Mouse (Mus musculus): ENCODE data around the gene Gm9903. TPM values are rescaled to one million over a fixed set of nuclear protein-coding genes. Genes with fewer than 3 reads are reported as not detected.

The Gm9903 gene
- polyA plus RNA-seq (2012; rRNA removed) = 0.61 and 0.72 TPM in 2 replicates

DNA sequence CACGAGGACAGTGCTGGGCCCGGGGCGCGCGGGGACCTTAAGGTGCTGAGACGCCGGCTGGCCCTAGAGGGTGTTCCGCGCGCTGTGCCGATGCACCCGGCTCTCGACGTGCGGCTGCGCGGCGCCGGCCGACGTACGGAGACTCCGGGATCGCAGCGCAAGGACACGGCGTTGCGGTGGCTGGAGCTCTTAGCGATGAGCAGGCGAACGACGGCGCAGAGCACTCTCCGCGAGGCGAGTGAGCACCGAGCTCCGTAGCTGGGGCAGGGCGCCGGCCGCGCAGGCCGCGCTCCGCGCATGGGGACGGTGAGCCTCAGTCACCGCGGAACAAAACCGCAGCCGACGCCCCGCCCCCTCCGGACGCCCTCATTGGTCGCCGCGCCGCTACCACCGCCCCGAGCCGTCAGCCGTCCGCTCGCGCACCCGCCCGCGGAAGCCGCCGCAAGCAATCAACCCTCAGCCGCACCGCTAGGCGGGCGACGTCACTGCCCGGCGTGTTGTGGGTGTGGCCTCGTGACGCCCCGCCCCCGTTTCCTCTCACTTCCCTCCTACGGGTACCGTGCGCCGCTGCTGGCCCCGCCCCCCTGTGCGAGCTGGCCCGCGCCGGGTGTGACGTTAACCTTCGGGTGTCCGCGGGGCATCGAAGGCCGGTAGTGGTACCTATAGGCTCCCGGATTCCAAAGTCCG lies at the start of gene Gm9903, which contains the start of gene Fam53a:
TSS of gene Gm9903 (plus strand) at position 625 of the 687 bp plus-strand sequence.
TSS of gene Fam53a (minus strand) at position 335 of the 687 bp plus-strand sequence.
- DNase-seq (ENCODE audit: extremely low spot score in 1 of 2, low spot score in 1 of 2) = peak; percentile 98 to 100

DNA sequence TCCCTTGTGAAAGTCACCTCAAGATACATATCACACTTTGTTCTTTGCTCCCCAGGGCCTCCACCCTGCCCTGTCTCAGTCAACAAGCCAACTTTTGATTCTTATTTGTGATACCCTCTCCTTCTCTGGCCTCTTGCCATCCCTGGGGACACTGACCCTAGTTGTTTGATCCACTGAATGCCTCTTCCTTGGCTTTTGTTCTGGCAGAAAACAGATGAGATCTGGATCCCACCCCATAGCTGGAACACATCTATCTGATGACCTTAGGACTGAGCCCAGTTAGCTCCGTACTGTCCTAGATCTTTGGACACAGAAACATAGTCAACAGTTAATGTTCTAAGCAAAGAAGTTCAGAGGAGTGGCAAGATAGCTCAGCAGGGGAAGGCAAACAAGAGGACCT lies 49.4 kb upstream of the Gm9903 start:
- no peak for DNase-seq (ENCODE audit: extremely low spot score in 1 of 2, low spot score in 1 of 2)

DNA sequence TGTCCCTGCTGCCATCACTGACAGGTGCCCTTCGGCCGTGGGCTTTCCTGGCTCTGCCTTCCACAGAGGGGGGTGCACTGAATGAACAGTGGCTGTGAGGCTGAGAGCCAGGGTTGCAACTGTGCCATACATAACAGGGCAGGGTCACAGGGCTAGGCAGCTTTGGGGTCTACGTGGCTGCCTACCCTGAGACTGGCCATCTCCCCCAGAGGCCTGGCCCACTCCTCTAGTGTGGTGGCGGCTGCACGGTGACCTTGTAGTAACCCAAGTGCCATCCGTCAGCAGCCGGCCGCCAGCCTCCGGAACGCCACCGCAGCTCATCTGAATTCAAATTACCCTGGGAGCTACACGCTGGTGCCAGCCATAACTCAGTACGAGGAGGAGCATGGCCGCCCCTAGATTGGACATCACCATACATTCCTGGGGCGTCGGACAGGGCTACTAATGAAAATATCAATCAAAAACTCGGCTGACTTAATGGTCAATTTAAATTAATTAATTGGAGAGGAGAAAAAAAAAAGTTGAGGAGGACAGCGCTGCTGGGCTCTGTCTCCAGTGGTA lies 42.1 kb upstream of the Gm9903 start:
- no peak for DNase-seq (ENCODE audit: extremely low spot score in 1 of 2, low spot score in 1 of 2)

DNA sequence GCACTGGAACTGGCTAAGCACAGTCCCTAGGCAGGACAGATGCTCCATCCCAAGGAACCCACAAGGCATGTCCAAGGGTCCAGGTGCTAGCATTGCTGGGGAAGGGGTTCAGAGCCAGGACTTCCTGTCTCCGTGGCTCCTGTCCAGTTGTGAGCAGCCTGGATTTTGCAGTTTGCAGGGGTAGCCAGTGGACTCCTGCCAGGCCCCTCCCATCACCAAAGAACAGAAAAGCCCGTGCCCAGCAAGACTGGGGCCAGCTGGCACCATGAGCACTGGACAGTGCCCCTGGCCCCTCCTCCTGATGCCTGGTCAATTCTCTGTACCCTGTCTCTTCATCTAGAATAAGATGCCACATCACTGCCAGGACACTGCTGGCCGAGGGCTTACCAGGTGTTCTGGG lies 41.7 kb upstream of the Gm9903 start:
- no peak for DNase-seq (ENCODE audit: extremely low spot score in 1 of 2, low spot score in 1 of 2)

DNA sequence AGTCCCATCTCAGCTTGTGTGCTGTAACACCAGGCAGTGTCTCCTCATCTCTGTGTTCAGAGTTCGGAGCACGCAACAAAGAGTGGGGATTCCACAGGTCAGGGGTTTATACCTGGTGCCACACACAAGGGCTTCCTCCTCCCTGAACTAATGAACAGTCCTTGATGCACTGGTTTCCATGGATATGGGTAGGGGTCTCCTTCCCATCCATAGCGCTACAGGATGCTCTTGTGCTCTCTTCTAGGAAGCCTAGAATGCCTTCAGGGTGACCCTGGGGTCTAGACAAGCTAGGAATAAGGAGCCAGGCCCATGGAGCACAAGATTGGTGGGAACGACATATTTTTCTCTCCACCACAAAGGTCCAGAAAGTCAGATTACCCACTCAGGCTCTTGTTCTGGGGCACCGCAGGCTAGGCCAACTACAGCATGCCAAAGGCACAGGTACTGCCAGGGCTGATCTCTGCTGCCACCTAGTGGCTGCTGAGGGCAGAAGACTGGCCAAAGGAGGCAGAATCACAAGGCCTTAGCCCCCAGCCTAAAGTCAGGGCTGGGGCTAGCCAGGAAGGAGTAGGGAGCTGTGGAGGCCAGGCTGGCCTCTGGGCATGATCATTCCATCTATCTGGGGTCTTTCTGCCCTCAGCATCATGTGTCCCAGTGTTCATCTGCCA lies 40.4 kb upstream of the Gm9903 start:
- peak in 1 of 2 experiments; percentile 82 for DNase-seq (ENCODE audit: extremely low spot score in 1 of 2, low spot score in 1 of 2)

DNA sequence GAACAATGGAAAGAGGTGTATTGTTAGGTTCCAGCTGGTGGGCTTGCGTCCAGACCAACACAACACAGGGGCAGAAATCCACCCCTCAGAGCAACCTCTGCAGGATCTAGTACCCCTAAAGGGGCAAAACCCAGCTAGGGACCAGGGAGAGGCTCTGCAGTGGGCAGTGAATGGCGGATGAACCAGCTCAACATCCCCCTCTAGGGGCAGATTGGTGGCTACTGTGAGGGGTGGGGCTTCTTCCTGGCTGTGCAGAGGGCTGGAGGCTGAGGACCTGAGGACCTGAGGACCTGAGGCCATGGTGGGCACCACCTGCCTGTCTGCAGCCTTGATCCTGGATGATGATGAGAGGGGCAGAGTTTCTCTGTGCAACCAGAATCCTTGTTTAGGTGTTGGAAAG lies 36.1 kb upstream of the Gm9903 start:
- no peak for DNase-seq (ENCODE audit: extremely low spot score in 1 of 2, low spot score in 1 of 2)

DNA sequence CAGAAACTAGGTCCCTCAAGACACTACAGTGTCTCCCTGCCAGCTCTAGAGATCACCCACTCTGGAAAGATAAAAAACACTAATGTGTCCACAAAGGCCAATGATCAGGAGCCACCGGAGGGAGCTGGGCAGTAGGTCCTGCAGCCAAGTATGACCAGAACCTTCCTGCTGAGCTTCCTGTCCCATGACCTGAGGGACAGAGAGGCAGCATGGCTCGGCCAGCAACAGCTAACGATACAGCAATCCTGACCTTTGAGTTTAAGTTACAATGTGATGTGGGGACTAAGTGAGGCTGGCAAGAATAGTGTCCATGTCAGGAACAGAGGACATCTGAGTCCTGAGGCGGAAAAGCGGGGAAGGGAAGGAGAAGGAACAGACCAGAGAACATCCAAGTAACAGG lies 24.4 kb upstream of the Gm9903 start:
- DNase-seq (ENCODE audit: extremely low spot score in 1 of 2, low spot score in 1 of 2) = no peak

DNA sequence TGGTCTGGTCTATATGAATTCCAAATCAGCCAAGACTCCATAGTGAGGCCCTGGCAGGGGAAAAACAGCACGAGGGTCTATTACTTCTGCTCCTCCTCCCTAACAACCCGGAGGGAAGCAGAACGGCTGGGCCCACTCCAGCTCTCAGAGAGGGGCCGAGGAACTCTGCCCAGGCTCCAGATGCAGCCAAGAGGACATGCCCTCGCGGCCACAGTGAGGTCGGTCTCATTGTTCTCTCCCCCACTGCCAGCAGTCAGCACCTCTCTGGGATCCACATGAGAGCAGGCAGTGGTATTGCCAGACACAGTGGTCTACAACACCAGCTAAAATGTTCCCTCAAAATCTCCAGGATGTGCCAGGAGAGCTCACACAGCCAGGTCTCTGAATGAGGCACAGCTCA lies 23.1 kb upstream of the Gm9903 start:
- DNase-seq (ENCODE audit: extremely low spot score in 1 of 2, low spot score in 1 of 2) = no peak

DNA sequence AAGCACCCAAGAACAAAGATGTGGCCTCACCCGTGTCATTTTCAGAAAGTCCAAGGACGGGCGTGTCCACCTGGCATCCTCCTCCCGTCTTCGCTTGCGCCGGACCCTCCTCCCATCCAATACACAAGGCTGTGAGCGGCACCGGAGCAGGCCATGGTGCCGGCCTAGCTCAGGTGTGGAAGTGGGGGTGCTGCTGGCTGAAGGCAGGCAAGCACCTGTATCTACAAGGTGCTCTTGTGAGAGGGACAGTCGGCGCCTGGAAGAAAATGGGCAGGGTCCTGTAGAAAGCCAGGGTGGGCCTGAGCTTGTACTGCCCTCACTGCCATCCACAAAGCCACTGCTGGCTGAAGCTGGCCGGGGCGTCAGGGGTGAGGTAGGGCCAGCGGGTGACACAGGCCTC lies 22.3 kb upstream of the Gm9903 start:
- no peak for DNase-seq (ENCODE audit: extremely low spot score in 1 of 2, low spot score in 1 of 2)

DNA sequence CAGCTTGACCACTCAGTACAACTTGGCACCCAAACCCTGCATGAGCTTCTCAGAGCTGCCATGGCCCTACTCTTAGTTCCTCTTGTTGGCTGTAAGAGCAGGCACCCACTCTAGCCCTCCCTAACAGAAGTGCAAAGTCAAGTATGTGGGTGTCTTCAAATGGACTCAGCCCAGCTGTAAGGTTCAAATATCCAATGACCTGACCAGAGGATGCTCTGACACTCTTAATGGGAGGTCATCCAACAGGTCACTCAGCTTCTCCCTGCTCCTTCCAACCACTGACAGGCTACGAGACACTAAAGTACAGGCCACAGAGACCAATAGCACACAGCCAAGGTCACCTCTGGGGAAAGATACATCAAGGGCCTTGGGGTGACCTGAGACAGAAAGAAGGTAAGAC lies 20.5 kb upstream of the Gm9903 start:
- DNase-seq (ENCODE audit: extremely low spot score in 1 of 2, low spot score in 1 of 2) = no peak

DNA sequence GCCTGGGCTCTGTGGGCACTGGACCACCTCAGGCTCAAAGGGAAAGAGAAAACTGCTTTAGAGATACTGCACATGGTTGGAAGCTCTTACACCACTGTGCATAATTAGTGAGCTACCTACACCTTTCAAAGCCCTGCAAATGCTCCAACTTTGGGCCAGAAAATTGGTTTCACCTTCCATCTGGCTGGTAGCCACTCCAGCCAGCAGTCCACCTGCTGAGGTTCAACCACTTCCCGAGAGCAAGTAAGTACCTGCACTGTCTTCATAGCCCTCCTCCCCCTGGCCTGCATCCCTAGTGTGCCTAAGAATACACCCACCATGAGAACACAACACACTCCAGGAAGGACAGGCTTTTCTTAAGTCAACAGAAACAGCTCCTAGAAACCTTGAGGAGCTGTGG lies 17.9 kb upstream of the Gm9903 start:
- DNase-seq (ENCODE audit: extremely low spot score in 1 of 2, low spot score in 1 of 2) = no peak

DNA sequence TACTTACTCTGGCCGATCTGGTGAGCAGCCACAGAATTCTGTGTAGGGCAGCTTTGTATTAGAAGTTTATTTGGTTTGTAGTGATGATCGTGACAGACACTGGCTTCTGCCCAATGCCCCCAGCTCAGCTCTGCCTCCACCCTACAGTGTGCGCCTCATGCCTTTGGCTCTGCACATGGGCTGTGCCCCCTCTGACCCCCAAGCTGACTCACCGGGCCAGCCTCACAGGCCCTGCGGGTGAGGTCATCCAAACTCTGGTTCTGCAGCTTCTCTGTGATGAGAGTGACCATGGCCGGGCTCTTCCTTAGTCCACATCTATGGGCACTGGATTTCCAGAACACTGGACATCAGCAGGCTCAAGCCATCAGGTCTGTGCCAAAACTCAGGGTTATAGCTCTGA lies 15.3 kb upstream of the Gm9903 start:
- no peak for DNase-seq (ENCODE audit: extremely low spot score in 1 of 2, low spot score in 1 of 2)

DNA sequence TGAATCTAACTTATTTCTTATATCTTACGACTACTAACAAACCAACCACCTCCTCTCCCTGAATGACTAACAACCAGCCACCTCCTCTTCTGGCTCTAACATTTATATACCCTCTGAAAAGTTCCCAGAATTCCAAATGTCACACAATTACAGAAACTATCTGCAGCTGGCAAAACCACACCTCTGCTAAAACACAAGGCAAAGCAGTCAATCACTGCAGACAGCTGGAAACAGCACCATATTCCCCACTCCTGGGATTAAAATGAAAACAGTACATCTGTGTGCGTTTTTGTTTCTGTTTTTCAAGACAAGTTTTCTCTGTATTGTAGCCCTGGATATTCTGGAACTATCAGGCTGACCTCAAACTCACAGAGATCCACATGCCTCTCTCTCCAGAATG lies 7.1 kb upstream of the Gm9903 start:
- DNase-seq (ENCODE audit: extremely low spot score in 1 of 2, low spot score in 1 of 2) = peak in 1 of 2 experiments; percentile 25

DNA sequence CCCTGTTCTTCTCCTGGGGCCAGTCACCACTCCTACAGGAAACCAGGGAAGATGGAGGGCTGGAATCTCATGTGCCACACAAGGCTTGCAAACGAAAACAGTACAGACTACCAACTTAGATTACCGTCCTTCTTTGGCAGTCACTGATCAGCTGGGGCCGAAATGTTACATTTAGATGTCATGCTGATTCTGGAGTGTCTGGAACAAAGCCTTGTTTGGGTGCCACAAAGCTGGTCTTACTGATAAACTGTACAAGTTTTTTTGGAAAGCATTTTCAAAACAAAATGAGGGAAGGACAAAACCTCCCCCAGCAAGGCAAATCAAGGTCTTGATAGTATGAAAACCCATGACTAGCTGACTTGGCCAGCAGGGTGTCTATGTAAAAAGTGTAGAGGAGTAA lies 6.0 kb upstream of the Gm9903 start:
- DNase-seq (ENCODE audit: extremely low spot score in 1 of 2, low spot score in 1 of 2) = no peak

DNA sequence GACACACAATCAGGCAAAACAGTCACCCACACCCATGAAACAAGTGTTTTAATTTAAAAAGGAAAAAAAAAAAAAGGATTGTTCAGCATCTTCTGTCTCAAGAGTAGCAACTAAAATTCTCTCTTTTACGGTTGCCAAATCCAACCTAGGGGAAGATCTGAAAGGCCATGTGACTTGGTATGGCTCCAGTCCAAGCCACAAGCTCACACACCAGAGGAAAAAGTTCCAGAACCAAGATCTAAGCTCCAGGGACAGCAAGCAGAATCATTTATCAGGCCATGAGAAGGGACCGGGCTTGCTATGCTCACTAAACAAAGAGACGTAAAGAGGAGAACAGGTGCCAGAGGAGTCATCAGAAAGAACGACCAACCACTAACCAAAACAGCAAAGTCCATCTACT lies 1.8 kb upstream of the Gm9903 start:
- no peak for DNase-seq (ENCODE audit: extremely low spot score in 1 of 2, low spot score in 1 of 2)

DNA sequence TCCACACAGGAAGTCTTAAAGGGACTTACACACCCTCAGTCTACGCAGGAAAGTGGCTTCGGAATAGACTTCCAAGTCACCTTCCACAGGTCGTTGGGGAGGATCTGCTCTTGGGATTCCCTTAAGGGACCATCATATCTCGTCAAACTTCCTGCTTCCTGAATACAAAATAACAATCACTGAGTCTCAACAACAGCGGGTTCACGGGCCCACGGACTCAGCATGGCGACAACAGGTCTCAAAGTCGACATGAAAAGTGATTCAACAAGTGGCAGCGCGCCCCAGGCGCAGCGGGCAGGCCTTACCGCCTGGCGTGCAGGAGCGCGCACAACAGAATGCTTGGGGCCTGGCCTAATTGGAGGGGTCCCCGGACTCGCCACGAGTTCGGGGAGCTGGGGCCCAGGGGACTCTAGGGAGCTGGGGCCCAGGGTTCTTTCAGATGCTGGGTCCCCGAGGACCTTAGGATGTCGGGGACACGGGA lies 865 bp upstream of the Gm9903 start:
- peak in 1 of 2 experiments; percentile 51 for DNase-seq (ENCODE audit: extremely low spot score in 1 of 2, low spot score in 1 of 2)

DNA sequence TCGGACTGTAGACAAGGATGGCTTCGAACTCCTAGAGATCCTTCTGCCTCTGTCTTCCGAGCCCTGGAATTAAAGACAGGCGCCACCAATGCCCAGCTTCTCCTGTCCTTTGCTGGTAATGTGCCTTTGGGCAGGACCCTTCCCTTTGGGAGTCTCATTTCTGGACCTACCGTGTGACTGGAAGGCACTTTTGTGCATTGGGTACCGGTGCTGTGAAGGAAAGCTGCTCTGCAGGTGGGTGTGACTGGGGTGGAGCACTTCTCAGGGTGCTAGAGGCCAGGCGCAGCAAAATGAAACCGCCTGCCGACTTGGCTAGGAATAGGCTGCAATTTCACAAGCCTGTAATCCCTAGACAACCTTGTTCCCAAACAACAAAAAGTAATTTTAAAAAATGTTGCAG lies 336 bp downstream of the Gm9903 start:
- peak in 1 of 2 experiments; percentile 36 for DNase-seq (ENCODE audit: extremely low spot score in 1 of 2, low spot score in 1 of 2)

DNA sequence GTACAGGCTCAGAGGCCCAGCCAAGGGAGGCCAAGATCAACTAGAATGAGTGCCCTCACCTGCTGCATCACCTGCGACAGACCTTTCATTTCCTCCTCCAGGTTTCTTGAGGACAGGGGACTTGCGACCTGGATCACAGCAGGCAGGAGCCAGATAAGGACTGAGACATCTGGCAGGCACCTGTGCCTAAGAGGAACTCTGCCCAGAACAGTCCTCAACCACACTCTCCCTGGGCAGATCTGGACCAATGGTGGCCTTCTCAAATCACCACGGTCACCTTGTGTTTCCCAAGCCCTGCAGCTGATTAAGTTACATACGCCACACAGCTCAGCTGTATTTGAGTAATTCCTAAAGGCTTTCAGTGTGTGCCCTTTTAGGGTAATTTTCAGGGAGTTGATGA lies 890 bp downstream of the Gm9903 start:
- DNase-seq (ENCODE audit: extremely low spot score in 1 of 2, low spot score in 1 of 2) = no peak

DNA sequence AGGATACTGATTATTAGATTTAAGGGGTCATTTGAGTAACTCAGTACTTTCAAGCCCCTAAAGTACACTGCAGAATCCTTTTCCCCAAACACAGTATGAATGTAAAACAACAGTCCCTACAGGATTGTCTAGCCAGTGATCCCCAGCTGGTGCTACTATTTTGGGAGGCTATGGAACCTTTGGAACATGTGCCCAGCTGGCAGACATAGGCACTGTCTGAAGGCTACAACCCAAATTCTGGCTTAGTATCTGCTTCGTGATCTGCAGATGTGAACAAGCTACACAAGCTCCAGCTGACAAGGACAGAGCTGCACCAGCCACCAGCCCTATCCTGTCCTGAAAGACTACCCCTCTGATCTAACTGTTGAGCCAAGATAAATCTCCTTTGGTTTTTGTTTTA lies 2.8 kb downstream of the Gm9903 start:
- DNase-seq (ENCODE audit: extremely low spot score in 1 of 2, low spot score in 1 of 2) = no peak

DNA sequence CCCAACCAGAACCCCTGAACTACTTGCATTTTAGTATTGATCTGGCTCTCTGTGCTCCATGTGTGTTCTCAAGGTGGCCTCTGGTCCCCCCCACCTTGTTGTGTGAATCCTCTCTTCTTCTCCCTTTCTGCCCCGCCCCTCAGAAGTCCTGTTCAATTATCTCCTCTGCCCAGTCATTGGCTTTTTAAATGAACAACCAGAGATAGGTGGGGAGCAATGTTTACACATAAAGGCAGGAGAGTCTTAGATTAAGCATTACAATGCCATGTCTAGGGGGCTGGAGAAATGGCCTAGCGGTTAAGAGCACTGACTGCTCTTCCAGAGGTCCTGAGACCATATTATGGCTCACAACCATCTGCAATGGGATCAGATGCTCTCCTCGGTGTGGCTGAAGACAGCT lies 5.6 kb downstream of the Gm9903 start:
- no peak for DNase-seq (ENCODE audit: extremely low spot score in 1 of 2, low spot score in 1 of 2)

DNA sequence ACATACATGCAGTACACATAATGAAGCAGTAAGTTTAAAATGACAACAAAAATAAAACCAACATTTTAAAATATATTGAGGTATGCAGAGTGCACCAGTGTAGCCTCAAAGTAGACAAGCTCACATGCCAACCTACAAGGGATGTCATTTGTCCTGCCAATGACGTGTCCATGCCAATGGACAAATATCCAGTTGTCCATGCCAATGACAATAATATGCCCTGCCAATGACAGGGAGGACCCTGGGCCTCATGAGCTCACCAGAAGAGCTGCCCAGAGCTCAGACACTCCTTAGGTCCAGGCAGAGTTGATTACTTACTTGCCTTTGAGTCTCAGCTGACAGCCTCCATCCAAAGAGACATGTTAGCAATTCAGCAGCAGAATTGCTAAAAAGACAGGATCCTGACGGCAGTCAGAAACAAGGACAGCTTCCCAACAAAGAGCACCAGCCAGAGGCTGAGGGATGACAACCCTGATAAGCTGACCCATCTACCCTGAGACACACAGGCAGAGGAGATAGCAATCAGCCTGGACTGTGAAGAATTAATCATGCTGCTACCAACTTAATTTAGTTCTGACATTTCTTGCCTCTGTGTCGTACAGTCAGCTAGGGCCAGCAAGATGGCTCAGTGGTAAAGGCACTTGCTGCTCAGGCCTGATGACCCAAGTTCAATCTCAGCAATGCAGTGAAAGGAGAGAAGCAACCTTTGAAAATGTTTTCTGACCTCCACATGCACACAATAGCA lies 8.1 kb downstream of the Gm9903 start:
- DNase-seq (ENCODE audit: extremely low spot score in 1 of 2, low spot score in 1 of 2) = no peak
